Mouse (Mus musculus) intestine, embryonic 16.5 days (tissue): ENCODE data around the gene Rfx5. TPM values are rescaled to one million over a fixed set of nuclear protein-coding genes. Genes with fewer than 3 reads are reported as not detected.

Source experiments
- ATAC-seq: fragments of 200-750 bp; cut with Nextera tagmentation; 2 replicates; pipeline ENCODE4 v1.8.0; 2017; ENCODE audit warnings: moderate TSS enrichment, moderate library complexity
- H3K27ac ChIP-seq: fragments of 300-500 bp; sonication (generic); 2 replicates; pipeline ENCODE4 v1.5.1; 2014; ENCODE audit warnings: mild to moderate bottlenecking, low read length
- H3K27me3 ChIP-seq: fragments of 300-500 bp; sonication (generic); replicated peaks from 2 replicates; pipeline ENCODE4 v1.6.1; 2014; ENCODE audit warnings: low read length, control low read depth, mixed read lengths; ENCODE audit not compliant: control insufficient read depth, insufficient read depth
- H3K36me3 ChIP-seq: fragments of 300-500 bp; sonication (generic); 2 replicates; pipeline ENCODE4 v1.6.1; 2014; ENCODE audit warnings: low read length, control low read depth; ENCODE audit not compliant: control insufficient read depth, insufficient read depth
- H3K4me1 ChIP-seq: fragments of 300-500 bp; sonication (generic); 2 replicates; pipeline ENCODE4 v1.6.1; 2014; ENCODE audit warnings: low read length, control low read depth, mixed read lengths; ENCODE audit not compliant: control insufficient read depth, insufficient read depth
- H3K4me2 ChIP-seq: fragments of 300-500 bp; sonication (generic); 2 replicates; pipeline ENCODE4 v1.6.1; 2014; ENCODE audit warnings: low read depth, low read length, control low read depth
- H3K4me3 ChIP-seq: fragments of 300-500 bp; sonication (generic); 2 replicates; pipeline ENCODE4 v1.5.1; 2014; ENCODE audit warnings: mild to moderate bottlenecking, low read length
- H3K9ac ChIP-seq: fragments of 300-500 bp; sonication (generic); 2 replicates; pipeline ENCODE4 v1.6.1; 2014; ENCODE audit warnings: low read depth, low read length
- H3K9me3 ChIP-seq: fragments of 300-500 bp; sonication (generic); 2 replicates; pipeline ENCODE4 v1.6.1; 2016; ENCODE audit warnings: low read length, control low read depth; ENCODE audit not compliant: control insufficient read depth
- WGBS: fragments of 180-500 bp; shearing (Covaris S2); extraction: QIAGEN DNeasy Blood & Tissue Kit; methylation state at CpG from one replicate; pipeline ENCODE4 v1.1.7; 2014; 5-methylcytosine and 5-hydroxymethylcytosine counted together
- microRNA-seq: library from miRNA; unstranded; fragments of <30 nt; microRNA quantifications from one replicate; pipeline ENCODE4, GENCODE M21; 2016
- polyA plus RNA-seq: library from polyadenylated mRNA; unstranded; fragments of >200 nt; fragmentation: Nextera tagmentation; extraction: Ambion mirVana; gene quantifications from 2 replicates; pipeline ENCODE4 v1.2.1, GENCODE M21; 2015

The Rfx5 gene
- polyA plus RNA-seq, 1 experiment from 2014 or later: 4.3 TPM

GRCm38 (mm10) chr3:95005651-95006050 is 51.8 kb downstream of the Rfx5 start:
- Histone ChIP-seq H3K36me3 (peaks cover 43% of the 10 kb centered on the region), H3K4me1 (no peaks in the 10 kb centered on the region), H3K4me3 (no peak overlapping the region), H3K27ac (no peak overlapping the region), H3K4me2 (no peak overlapping the region), H3K9ac (no peak overlapping the region), H3K9me3 (no peaks in the 10 kb centered on the region), H3K27me3 (no peaks in the 10 kb centered on the region)
- ATAC-seq: no peak
- WGBS: 93% methylated on average over 3 of the region's 3 CpGs

- Histone ChIP-seq H3K9me3 (no peaks in the 10 kb centered on the region), H3K4me2 (no peak overlapping the region), H3K4me3 (no peak overlapping the region), H3K4me1 (no peaks in the 10 kb centered on the region), H3K9ac (no peak overlapping the region), H3K36me3 (peaks cover 48% of the 10 kb centered on the region), H3K27ac (no peak overlapping the region), H3K27me3 (no peaks in the 10 kb centered on the region)
- WGBS: 88% methylated on average over 9 of the region's 9 CpGs
- no peak for ATAC-seq
Observed at GRCm38 (mm10) chr3:95007706-95008105, 53.8 kb downstream of the Rfx5 start.

- Histone ChIP-seq H3K4me1 (peaks cover 10% of the 10 kb centered on the region; the same call in 1 of the 2 replicates), H3K4me2 (no peak overlapping the region), H3K4me3 (no peak overlapping the region), H3K9me3 (no peaks in the 10 kb centered on the region), H3K27me3 (no peaks in the 10 kb centered on the region), H3K27ac (no peak overlapping the region), H3K9ac (no peak overlapping the region), H3K36me3 (peaks cover 37% of the 10 kb centered on the region)
- ATAC-seq: no peak
- WGBS: 74% methylated on average over 7 of the region's 7 CpGs
Observed at GRCm38 (mm10) chr3:95010396-95010795, 56.5 kb downstream of the Rfx5 start.

Small RNAs within 50 kb of the gene (microRNA-seq; reads per million reads assigned to microRNA genes)
- 0.91 reads per million for gene Mir7013

Other genes with a start within 250 kb of the Rfx5 start
- 80.9 and 90.7 TPM in 2 replicates for gene Cgn, start 167.6 kb upstream of the Rfx5 start, polyA plus RNA-seq
- gene Pogz, start 116.5 kb upstream of the Rfx5 start, polyA plus RNA-seq: 9.2 and 9.9 TPM in 2 replicates
- gene Psmb4, start 67.1 kb upstream of the Rfx5 start, polyA plus RNA-seq: 299 and 315 TPM in 2 replicates
- 157 and 167 TPM in 2 replicates for gene Selenbp1, start 21.0 kb upstream of the Rfx5 start, polyA plus RNA-seq
- gene Pi4kb, start 20.7 kb downstream of the Rfx5 start, polyA plus RNA-seq: 21.7 and 22.9 TPM in 2 replicates
- gene Zfp687, start 61.4 kb downstream of the Rfx5 start, polyA plus RNA-seq: 16.9 and 17.6 TPM in 2 replicates
- gene Psmd4, start 88.5 kb downstream of the Rfx5 start, polyA plus RNA-seq: 196 and 226 TPM in 2 replicates
- 14.5 and 15.5 TPM in 2 replicates for gene Pip5k1a, start 152.9 kb downstream of the Rfx5 start, polyA plus RNA-seq
- 110 and 120 TPM in 2 replicates for gene Vps72, start 156.9 kb downstream of the Rfx5 start, polyA plus RNA-seq
- gene Tmod4, start 170.4 kb downstream of the Rfx5 start, polyA plus RNA-seq: 1.1 and 1.2 TPM in 2 replicates
- 56.9 and 62.2 TPM in 2 replicates for gene Scnm1, start 179.9 kb downstream of the Rfx5 start, polyA plus RNA-seq
- gene Lysmd1, start 180.0 kb downstream of the Rfx5 start, polyA plus RNA-seq: 9.8 and 11.0 TPM in 2 replicates
- 4.9 and 5.3 TPM in 2 replicates for gene Tnfaip8l2, start 188.3 kb downstream of the Rfx5 start, polyA plus RNA-seq
- 1.1 and 2.3 TPM in 2 replicates for gene Sema6c, start 206.4 kb downstream of the Rfx5 start, polyA plus RNA-seq